ENCODE assay signal across 9 mouse cellular contexts in genomic region chr16:4717866-4718265, GRCm38 (mm10). TPM values are rescaled to one million over a fixed set of nuclear protein-coding genes. Genes with fewer than 3 reads are reported as not detected.
A peak's percentile ranks its signal among the peaks of the same experiment; 100 is the strongest.
DNase-seq lines count a peak whose midpoint lies in the region; ATAC-seq and TF ChIP-seq lines count a peak whose summit lies in the region.
"Had no signal": no experiment of that assay in that cellular context is flagged by ENCODE, and none has a peak within 500 bp of the region (broad histone marks: within the 10 kb centered on the region; RNA-seq: fewer than 3 reads in every experiment).

No protein-coding gene starts in this region.

- no peak for TF ChIP-seq EP300 in liver, embryonic 14.5 days (IDR thresholded peaks at IDR 0.05; ENCODE audit: low read depth)

- no peaks in the 10 kb centered on the region for H3K9me3 ChIP-seq in erythroblast, embryonic 14.5 days (ENCODE audit: control insufficient read depth, low read length)
- H3K9me3 ChIP-seq in liver, embryonic 14.5 days (ENCODE audit: control insufficient read depth, low read length) = no peaks in the 10 kb centered on the region

- TF ChIP-seq CTCF in thymus, adult 2 months (IDR thresholded peaks at IDR 0.05; ENCODE audit: borderline replicate concordance, control insufficient read depth, extremely low read depth, insufficient read depth, low read length, poor library complexity) = no peak
- no peak for TF ChIP-seq CTCF in liver, embryonic 14.5 days (IDR thresholded peaks at IDR 0.05; ENCODE audit: low read depth)

- H3K4me3 ChIP-seq in erythroblast, embryonic 14.5 days (replicated peaks) = peak overlapping the region; percentile 85
- H3K4me3 ChIP-seq in thymus, adult 2 months (ENCODE audit: control insufficient read depth, insufficient read depth, low read length) = peak overlapping the region; percentile 23; the same call in 1 of the 2 replicates
- peak overlapping the region; percentile 86 to 99 for H3K4me3 ChIP-seq in liver, embryonic 14.5 days (ENCODE audit: insufficient read depth in 1 of 2, low read depth in 2 of 2, low read length in 2 of 2)

- no peaks in the 10 kb centered on the region for H3K27me3 ChIP-seq in erythroblast, embryonic 14.5 days (ENCODE audit: control insufficient read depth)
- H3K27me3 ChIP-seq in thymus, adult 2 months (ENCODE audit: control insufficient read depth, insufficient read depth, low read length) = no peaks in the 10 kb centered on the region
- no peaks in the 10 kb centered on the region for H3K27me3 ChIP-seq in liver, embryonic 14.5 days (ENCODE audit: control insufficient read depth, insufficient read depth, low read length)

- peak overlapping the region; percentile 92 for H3K9ac ChIP-seq in liver, embryonic 14.5 days (replicated peaks)

- H3K4me2 ChIP-seq in liver, embryonic 14.5 days (ENCODE audit: low read depth) = peak overlapping the region; percentile 65

- WGBS in thymus, adult 2 months = 47% methylated on average over 3 of the region's 3 CpGs
- 38% methylated on average over 3 of the region's 3 CpGs for WGBS in liver, embryonic 14.5 days (ENCODE audit: insufficient replicate concordance)

- H3K4me1 ChIP-seq in erythroblast, embryonic 14.5 days (ENCODE audit: control insufficient read depth) = peaks cover 32% of the 10 kb centered on the region
- peaks cover 6% of the 10 kb centered on the region for H3K4me1 ChIP-seq in thymus, adult 2 months (replicated peaks; ENCODE audit: control insufficient read depth, insufficient read depth, low read length)
- peaks cover 6 to 20% of the 10 kb centered on the region in 2 experiments for H3K4me1 ChIP-seq in liver, embryonic 14.5 days (replicated peaks; ENCODE audit: control insufficient read depth in 2 of 2, insufficient read depth in 2 of 2, low read length in 1 of 2)

- DNase-seq in thymus, adult 2 months = no peak
- no peak for DNase-seq in thymus, postnatal 36 days
- DNase-seq in liver, embryonic 14.5 days (ENCODE audit: low read depth in 3 of 3, low spot score in 3 of 3) = no peak
- DNase-seq in spleen, adult 12 weeks (ENCODE audit: low spot score) = no peak
- DNase-seq in adrenal gland, postnatal 25 days = no peak
- no peak for DNase-seq in cerebellum, postnatal 4 days (ENCODE audit: low spot score in 2 of 2)
- DNase-seq: adrenal gland, adult 2 months had no signal

- ATAC-seq in erythroblast, adult 5-6 weeks (replicated peaks; ENCODE audit: low FRiP score, poor library complexity, severe bottlenecking) = no peak
- no peak for ATAC-seq in liver, embryonic 14.5 days (ENCODE audit: insufficient read depth)

- no peak overlapping the region for H3K27ac ChIP-seq in thymus, adult 2 months (ENCODE audit: control insufficient read depth, insufficient read depth, low read length)
- no peak overlapping the region for H3K27ac ChIP-seq in liver, embryonic 14.5 days

- H3K36me3 ChIP-seq in erythroblast, embryonic 14.5 days (ENCODE audit: control insufficient read depth) = peaks cover 41% of the 10 kb centered on the region
- no peaks in the 10 kb centered on the region for H3K36me3 ChIP-seq in thymus, adult 2 months (ENCODE audit: control insufficient read depth, insufficient read depth, low read length)
- peaks cover 29% of the 10 kb centered on the region for H3K36me3 ChIP-seq in liver, embryonic 14.5 days (replicated peaks; ENCODE audit: control insufficient read depth, insufficient read depth, low read depth)

- TF ChIP-seq POLR2A in thymus, adult 2 months (IDR thresholded peaks at IDR 0.05; ENCODE audit: control insufficient read depth, extremely low read depth, insufficient read depth, low read length, poor library complexity) = no peak

RNA-seq across cellular contexts. Expression of gene Nmral1, which starts 1.3 kb away (rescaled TPM):
- polyA plus RNA-seq in erythroblast, embryonic 14.5 days (2012) = 1.9 and 4.0 TPM in 2 replicates
- 4.6 and 14.4 TPM in 2 replicates for total RNA-seq in erythroblast, adult 5-6 weeks (2015; ENCODE audit: low replicate concordance)
- 10.6 and 16.4 TPM in 2 replicates for total RNA-seq in erythroblast, adult 5-6 weeks (2017; ENCODE audit: low replicate concordance)
- 25.6 and 27.2 TPM in 2 replicates for polyA plus RNA-seq in thymus, adult 2 months (2012; rRNA removed)
- polyA plus RNA-seq in liver, embryonic 14.5 days (2012; rRNA removed) = 27.0 and 36.6 TPM in 2 replicates
- 45.2 and 48.2 TPM in 2 replicates for polyA plus RNA-seq in liver, embryonic 14.5 days (2014; fragmentation: Nextera tagmentation; extraction: Ambion mirVana)
- 7.0 and 9.1 TPM in 2 replicates for total RNA-seq in adrenal gland, postnatal 25 days (2021)

RNA-seq across cellular contexts. Expression of gene Hmox2, which starts 8.3 kb away (rescaled TPM):
- 0.34 and 1.3 TPM in 2 replicates for polyA plus RNA-seq in erythroblast, embryonic 14.5 days (2012)
- total RNA-seq in erythroblast, adult 5-6 weeks (2015; ENCODE audit: low replicate concordance) = 13.3 and 22.6 TPM in 2 replicates
- total RNA-seq in erythroblast, adult 5-6 weeks (2017; ENCODE audit: low replicate concordance) = 15.4 and 18.8 TPM in 2 replicates
- polyA plus RNA-seq in thymus, adult 2 months (2012; rRNA removed) = 44.4 and 54.7 TPM in 2 replicates
- polyA plus RNA-seq in liver, embryonic 14.5 days (2012; rRNA removed) = 13.9 and 20.8 TPM in 2 replicates
- polyA plus RNA-seq in liver, embryonic 14.5 days (2014; fragmentation: Nextera tagmentation; extraction: Ambion mirVana) = 36.5 and 37.4 TPM in 2 replicates
- 105 and 106 TPM in 2 replicates for total RNA-seq in adrenal gland, postnatal 25 days (2021)

RNA-seq across cellular contexts. Expression of gene Coro7, which starts 38.3 kb away (rescaled TPM):
- polyA plus RNA-seq in erythroblast, embryonic 14.5 days (2012) = 1.1 and 3.2 TPM in 2 replicates
- 14.6 and 24.2 TPM in 2 replicates for total RNA-seq in erythroblast, adult 5-6 weeks (2015; ENCODE audit: low replicate concordance)
- total RNA-seq in erythroblast, adult 5-6 weeks (2017; ENCODE audit: low replicate concordance) = 5.3 and 9.6 TPM in 2 replicates
- 391 and 423 TPM in 2 replicates for polyA plus RNA-seq in thymus, adult 2 months (2012; rRNA removed)
- polyA plus RNA-seq in liver, embryonic 14.5 days (2012; rRNA removed) = 9.7 and 10.4 TPM in 2 replicates
- 5.1 and 5.2 TPM in 2 replicates for polyA plus RNA-seq in liver, embryonic 14.5 days (2014; fragmentation: Nextera tagmentation; extraction: Ambion mirVana)
- total RNA-seq in adrenal gland, postnatal 25 days (2021) = 36.2 and 39.7 TPM in 2 replicates

Comparison
In these comparisons a context has a peak if more than half of its experiments do, and no peak if none do; other contexts are left out.
1. H3K4me3 ChIP-seq: peak in every context shown above with its lines; median percentile 92 in liver, embryonic 14.5 days; 85 in erythroblast, embryonic 14.5 days; 23 in thymus, adult 2 months.
2. RNA of gene Coro7, which starts 38.3 kb away (polyA plus RNA-seq): 391 to 423 TPM in thymus, adult 2 months; 5.1 to 10.4 TPM in liver, embryonic 14.5 days and 1.1 to 3.2 TPM in erythroblast, embryonic 14.5 days; every median in the first group is over 10 times any median in the second.